Mouse (Mus musculus): ENCODE data around the gene Tnfsfm13. TPM values are rescaled to one million over a fixed set of nuclear protein-coding genes. Genes with fewer than 3 reads are reported as not detected.

Tnfsfm13 gene
- polyA plus RNA-seq, 1 experiment from 2014 or later = 0.75 TPM

GRCm38 (mm10) chr11:69697396-69697795, 1.5 kb upstream of the Tnfsfm13 start:
- Histone ChIP-seq H3K4me3 (ENCODE audit: low read depth, low read length) (no peak overlapping the region), H3K27ac (ENCODE audit: low read depth, low read length) (no peak overlapping the region), H3K9ac (replicated peaks; ENCODE audit: low read depth, low read length) (no peak overlapping the region), H3K9me3 (ENCODE audit: control insufficient read depth, low read length) (no peaks in the 10 kb centered on the region), H3K4me2 (ENCODE audit: low read depth, low read length) (no peak overlapping the region), H3K4me1 (ENCODE audit: control insufficient read depth, insufficient read depth, low read length) (peaks cover 10% of the 10 kb centered on the region; the same call in 1 of the 2 replicates), H3K36me3 (ENCODE audit: control insufficient read depth, insufficient read depth, low read length) (no peaks in the 10 kb centered on the region), H3K27me3 (ENCODE audit: control insufficient read depth, insufficient read depth, low read length) (no peaks in the 10 kb centered on the region)
- WGBS = 96% methylated on average over 3 of the region's 3 CpGs
- ATAC-seq (ENCODE audit: low read depth) = no peak

GRCm38 (mm10) chr11:69695046-69695360, 895 bp downstream of the Tnfsfm13 start:
- no peaks in the 10 kb centered on the region for H3K27me3 ChIP-seq (ENCODE audit: control insufficient read depth, insufficient read depth, low read length)
- H3K4me1 ChIP-seq (ENCODE audit: control insufficient read depth, insufficient read depth, low read length) = peaks cover 10% of the 10 kb centered on the region; the same call in 1 of the 2 replicates
- peak overlapping the region; percentile 81 for H3K4me2 ChIP-seq (ENCODE audit: low read depth, low read length)
- ATAC-seq (ENCODE audit: low read depth) = no peak
- peak overlapping the region; percentile 64 for H3K9ac ChIP-seq (replicated peaks; ENCODE audit: low read depth, low read length)
- H3K27ac ChIP-seq (ENCODE audit: low read depth, low read length) = no peak overlapping the region
- H3K36me3 ChIP-seq (ENCODE audit: control insufficient read depth, insufficient read depth, low read length) = no peaks in the 10 kb centered on the region
- WGBS = 24% methylated on average over 6 of the region's 6 CpGs
- peak overlapping the region; percentile 40 for H3K4me3 ChIP-seq (ENCODE audit: low read depth, low read length)
- no peaks in the 10 kb centered on the region for H3K9me3 ChIP-seq (ENCODE audit: control insufficient read depth, low read length)

GRCm38 (mm10) chr11:69693421-69693965, 2.4 kb downstream of the Tnfsfm13 start:
- 63% methylated on average over 11 of the region's 11 CpGs for WGBS
- Histone ChIP-seq H3K27me3 (ENCODE audit: control insufficient read depth, insufficient read depth, low read length) (no peaks in the 10 kb centered on the region), H3K9me3 (ENCODE audit: control insufficient read depth, low read length) (no peaks in the 10 kb centered on the region), H3K4me3 (ENCODE audit: low read depth, low read length) (no peak overlapping the region), H3K36me3 (ENCODE audit: control insufficient read depth, insufficient read depth, low read length) (no peaks in the 10 kb centered on the region), H3K27ac (ENCODE audit: low read depth, low read length) (no peak overlapping the region), H3K4me1 (ENCODE audit: control insufficient read depth, insufficient read depth, low read length) (peaks cover 10% of the 10 kb centered on the region; the same call in 1 of the 2 replicates), H3K4me2 (ENCODE audit: low read depth, low read length) (no peak overlapping the region), H3K9ac (replicated peaks; ENCODE audit: low read depth, low read length) (no peak overlapping the region)
- no peak for ATAC-seq (ENCODE audit: low read depth)

GRCm38 (mm10) chr11:69692863-69693262, 3.0 kb downstream of the Tnfsfm13 start:
- Histone ChIP-seq H3K9ac (replicated peaks; ENCODE audit: low read depth, low read length) (no peak overlapping the region), H3K36me3 (ENCODE audit: control insufficient read depth, insufficient read depth, low read length) (no peaks in the 10 kb centered on the region), H3K27ac (ENCODE audit: low read depth, low read length) (no peak overlapping the region), H3K4me1 (ENCODE audit: control insufficient read depth, insufficient read depth, low read length) (peaks cover 10% of the 10 kb centered on the region; the same call in 1 of the 2 replicates), H3K9me3 (ENCODE audit: control insufficient read depth, low read length) (no peaks in the 10 kb centered on the region), H3K27me3 (ENCODE audit: control insufficient read depth, insufficient read depth, low read length) (no peaks in the 10 kb centered on the region), H3K4me2 (ENCODE audit: low read depth, low read length) (no peak overlapping the region), H3K4me3 (ENCODE audit: low read depth, low read length) (no peak overlapping the region)
- 93% methylated on average over 6 of the region's 6 CpGs for WGBS
- no peak for ATAC-seq (ENCODE audit: low read depth)

- Histone ChIP-seq H3K27ac (ENCODE audit: low read depth, low read length) (no peak overlapping the region), H3K4me1 (ENCODE audit: control insufficient read depth, insufficient read depth, low read length) (peaks cover 10% of the 10 kb centered on the region; the same call in 1 of the 2 replicates), H3K9ac (replicated peaks; ENCODE audit: low read depth, low read length) (no peak overlapping the region), H3K36me3 (ENCODE audit: control insufficient read depth, insufficient read depth, low read length) (no peaks in the 10 kb centered on the region), H3K9me3 (ENCODE audit: control insufficient read depth, low read length) (no peaks in the 10 kb centered on the region), H3K4me3 (ENCODE audit: low read depth, low read length) (no peak overlapping the region), H3K27me3 (ENCODE audit: control insufficient read depth, insufficient read depth, low read length) (no peaks in the 10 kb centered on the region), H3K4me2 (ENCODE audit: low read depth, low read length) (no peak overlapping the region)
- ATAC-seq (ENCODE audit: low read depth) = no peak
- 78% methylated on average over 9 of the region's 9 CpGs for WGBS
Observed at GRCm38 (mm10) chr11:69692196-69692811, 3.6 kb downstream of the Tnfsfm13 start.

GRCm38 (mm10) chr11:69689891-69690290, 6.0 kb downstream of the Tnfsfm13 start:
- no peak overlapping the region for H3K9ac ChIP-seq (replicated peaks; ENCODE audit: low read depth, low read length)
- no peak overlapping the region for H3K4me2 ChIP-seq (ENCODE audit: low read depth, low read length)
- no peaks in the 10 kb centered on the region for H3K36me3 ChIP-seq (ENCODE audit: control insufficient read depth, insufficient read depth, low read length)
- WGBS = 95% methylated on average over 1 of the region's 1 CpGs
- no peak for ATAC-seq (ENCODE audit: low read depth)
- H3K27ac ChIP-seq (ENCODE audit: low read depth, low read length) = no peak overlapping the region
- no peaks in the 10 kb centered on the region for H3K9me3 ChIP-seq (ENCODE audit: control insufficient read depth, low read length)
- no peak overlapping the region for H3K4me3 ChIP-seq (ENCODE audit: low read depth, low read length)
- H3K4me1 ChIP-seq (ENCODE audit: control insufficient read depth, insufficient read depth, low read length) = 0 out of 2 replicates have a peak, but pooled peaks cover 3% of the 10 kb centered on the region
- no peaks in the 10 kb centered on the region for H3K27me3 ChIP-seq (ENCODE audit: control insufficient read depth, insufficient read depth, low read length)

- no peak overlapping the region for H3K9ac ChIP-seq (replicated peaks; ENCODE audit: low read depth, low read length)
- H3K9me3 ChIP-seq (ENCODE audit: control insufficient read depth, low read length) = no peaks in the 10 kb centered on the region
- no peaks in the 10 kb centered on the region for H3K27me3 ChIP-seq (ENCODE audit: control insufficient read depth, insufficient read depth, low read length)
- H3K36me3 ChIP-seq (ENCODE audit: control insufficient read depth, insufficient read depth, low read length) = no peaks in the 10 kb centered on the region
- no peak overlapping the region for H3K4me3 ChIP-seq (ENCODE audit: low read depth, low read length)
- H3K4me2 ChIP-seq (ENCODE audit: low read depth, low read length) = no peak overlapping the region
- 0 out of 2 replicates have a peak, but pooled peaks cover 3% of the 10 kb centered on the region for H3K4me1 ChIP-seq (ENCODE audit: control insufficient read depth, insufficient read depth, low read length)
- 59% methylated on average over 5 of the region's 5 CpGs for WGBS
- no peak for ATAC-seq (ENCODE audit: low read depth)
- no peak overlapping the region for H3K27ac ChIP-seq (ENCODE audit: low read depth, low read length)
Observed at GRCm38 (mm10) chr11:69687061-69687460, 8.8 kb downstream of the Tnfsfm13 start.

GRCm38 (mm10) chr11:69686377-69686776, 9.5 kb downstream of the Tnfsfm13 start:
- Histone ChIP-seq H3K4me3 (ENCODE audit: low read depth, low read length) (no peak overlapping the region), H3K9me3 (ENCODE audit: control insufficient read depth, low read length) (no peaks in the 10 kb centered on the region), H3K27ac (ENCODE audit: low read depth, low read length) (no peak overlapping the region), H3K36me3 (ENCODE audit: control insufficient read depth, insufficient read depth, low read length) (no peaks in the 10 kb centered on the region), H3K9ac (replicated peaks; ENCODE audit: low read depth, low read length) (no peak overlapping the region), H3K27me3 (ENCODE audit: control insufficient read depth, insufficient read depth, low read length) (no peaks in the 10 kb centered on the region), H3K4me1 (ENCODE audit: control insufficient read depth, insufficient read depth, low read length) (0 out of 2 replicates have a peak, but pooled peaks cover 3% of the 10 kb centered on the region), H3K4me2 (ENCODE audit: low read depth, low read length) (no peak overlapping the region)
- WGBS = 25% methylated on average over 4 of the region's 4 CpGs
- no peak for ATAC-seq (ENCODE audit: low read depth)

GRCm38 (mm10) chr11:69685526-69686148, 10.3 kb downstream of the Tnfsfm13 start, which contains the start of gene Tnfsf13:
Gene Tnfsf13 (minus strand): TSS chr11:69685784.
- ATAC-seq (ENCODE audit: low read depth) = no peak
- no peak within 1 kb of the TSS for H3K4me2 ChIP-seq (ENCODE audit: low read depth, low read length)
- 60% methylated on average over 10 of the region's 10 CpGs for WGBS

More at GRCm38 (mm10) chr11:69685526-69686148, 10.3 kb downstream of the Tnfsfm13 start, which contains the start of gene Tnfsf13:
- H3K9ac ChIP-seq (replicated peaks; ENCODE audit: low read depth, low read length) = no peak within 1 kb of the TSS
- H3K9me3 ChIP-seq (ENCODE audit: control insufficient read depth, low read length) = no peaks in the 10 kb centered on the region
- H3K36me3 ChIP-seq (ENCODE audit: control insufficient read depth, insufficient read depth, low read length) = no peaks in the 10 kb centered on the region
- H3K4me3 ChIP-seq (ENCODE audit: low read depth, low read length) = no peak within 1 kb of the TSS
- H3K4me1 ChIP-seq (ENCODE audit: control insufficient read depth, insufficient read depth, low read length) = peaks cover 9% of the 10 kb centered on the region
- no peaks in the 10 kb centered on the region for H3K27me3 ChIP-seq (ENCODE audit: control insufficient read depth, insufficient read depth, low read length)
- 0 out of 2 replicates have a peak within 1 kb of the TSS, but pooled peaks have one; percentile 39 for H3K27ac ChIP-seq (ENCODE audit: low read depth, low read length)

Measured in neural tube, embryonic 14.5 days (tissue).